ENCODE assay signal across 31 mouse cellular contexts in genomic region chr8:84375038-84375437, GRCm38 (mm10). TPM values are rescaled to one million over a fixed set of nuclear protein-coding genes. Genes with fewer than 3 reads are reported as not detected.
A peak's percentile ranks its signal among the peaks of the same experiment; 100 is the strongest.
DNase-seq lines count a peak whose midpoint lies in the region; ATAC-seq and TF ChIP-seq lines count a peak whose summit lies in the region.
"Had no signal": no experiment of that assay in that cellular context is flagged by ENCODE, and none has a peak within 500 bp of the region (broad histone marks: within the 10 kb centered on the region; RNA-seq: fewer than 3 reads in every experiment).

No protein-coding gene starts in this region.

- WGBS in limb, embryonic 13.5 days: 26% methylated on average over 5 of the region's 5 CpGs
- WGBS in limb, embryonic 10.5 days: 38% methylated on average over 5 of the region's 5 CpGs

- TF ChIP-seq CTCF in brain, embryonic 14.5 days (IDR thresholded peaks at IDR 0.05; ENCODE audit: borderline replicate concordance, extremely low read depth, insufficient read depth, insufficient read length): no peak

- peak overlapping the region; percentile 71; the same call in 1 of the 2 replicates for H3K27ac ChIP-seq in limb, embryonic 13.5 days
- no peak overlapping the region for H3K27ac ChIP-seq in limb, embryonic 10.5 days
- H3K27ac ChIP-seq: embryonic facial prominence, embryonic 12.5 days; forebrain, embryonic 10.5 days; hindbrain, embryonic 10.5 days; hindbrain, embryonic 15.5 days; kidney, postnatal 0 days; liver, embryonic 13.5 days; stomach, embryonic 15.5 days had no signal

- DNase-seq in kidney, adult 11 months: peak; percentile 8
- DNase-seq in kidney, postnatal 10 days: no peak
- DNase-seq in limb, embryonic 10.5 days (ENCODE audit: low spot score): no peak
- DNase-seq in NIH3T3 (ENCODE audit: low read depth): peak; percentile 60
- DNase-seq in brain, embryonic 14.5 days (ENCODE audit: low read depth): peak; percentile 9
- no peak for DNase-seq in ovary, postnatal 10 days (ENCODE audit: low spot score)
- DNase-seq: adrenal gland, postnatal 25 days; cerebellum, adult 8-10 months; cerebellum, postnatal 36 days; forebrain, postnatal 0 days; gastrocnemius, postnatal 14 days; heart, postnatal 14 days; layer of hippocampus, postnatal 36 days; liver, embryonic 13.5 days; lung, adult 18-20 months; lung, postnatal 4 days; midbrain, embryonic 14.5 days; right cerebral cortex, postnatal 25 days; thymus, postnatal 25 days had no signal

- H3K9ac ChIP-seq in limb, embryonic 13.5 days: no peak overlapping the region
- H3K9ac ChIP-seq: embryonic facial prominence, embryonic 12.5 days; forebrain, postnatal 0 days; hindbrain, embryonic 15.5 days; limb, embryonic 12.5 days; liver, embryonic 13.5 days; stomach, embryonic 15.5 days had no signal

- H3K4me1 ChIP-seq in limb, embryonic 13.5 days: peaks cover 20% of the 10 kb centered on the region
- H3K4me1 ChIP-seq in limb, embryonic 10.5 days: peaks cover 4% of the 10 kb centered on the region; the same call in 1 of the 2 replicates
- H3K4me1 ChIP-seq: hindbrain, embryonic 15.5 days; liver, embryonic 13.5 days; megakaryocyte, embryonic 14.5 days; stomach, embryonic 15.5 days had no signal

- no peak overlapping the region for H3K4me3 ChIP-seq in limb, embryonic 13.5 days
- no peak overlapping the region for H3K4me3 ChIP-seq in limb, embryonic 10.5 days
- H3K4me3 ChIP-seq: embryonic facial prominence, embryonic 12.5 days; forebrain, embryonic 10.5 days; hindbrain, embryonic 10.5 days; hindbrain, embryonic 15.5 days; limb, embryonic 12.5 days; liver, embryonic 13.5 days; megakaryocyte, embryonic 14.5 days; stomach, embryonic 15.5 days had no signal

- no peaks in the 10 kb centered on the region for H3K9me3 ChIP-seq in limb, embryonic 13.5 days
- no peaks in the 10 kb centered on the region for H3K9me3 ChIP-seq in limb, embryonic 10.5 days (replicated peaks)
- H3K9me3 ChIP-seq: embryonic facial prominence, embryonic 12.5 days; forebrain, embryonic 10.5 days; hindbrain, embryonic 10.5 days; hindbrain, embryonic 15.5 days; limb, embryonic 12.5 days; liver, embryonic 13.5 days; stomach, embryonic 15.5 days had no signal

- ATAC-seq in limb, embryonic 13.5 days (ENCODE audit: low FRiP score, low read depth): no peak
- ATAC-seq: CD4-positive, CD25-positive, alpha-beta regulatory T cell, adult 4 months; forebrain, postnatal 0 days; inflammation-experienced regulatory T-cells, adult 6 months; lung, postnatal 0 days had no signal

- H3K36me3 ChIP-seq in limb, embryonic 13.5 days: no peaks in the 10 kb centered on the region
- no peaks in the 10 kb centered on the region for H3K36me3 ChIP-seq in limb, embryonic 10.5 days
- H3K36me3 ChIP-seq: embryonic facial prominence, embryonic 12.5 days; forebrain, embryonic 10.5 days; hindbrain, embryonic 10.5 days; hindbrain, embryonic 15.5 days; limb, embryonic 12.5 days; liver, embryonic 13.5 days; stomach, embryonic 15.5 days had no signal

- H3K27me3 ChIP-seq in limb, embryonic 13.5 days: no peaks in the 10 kb centered on the region
- no peaks in the 10 kb centered on the region for H3K27me3 ChIP-seq in limb, embryonic 10.5 days (ENCODE audit: low read depth, poor library complexity, severe bottlenecking)
- H3K27me3 ChIP-seq: embryonic facial prominence, embryonic 12.5 days; hindbrain, embryonic 15.5 days; limb, embryonic 12.5 days; liver, embryonic 13.5 days; stomach, embryonic 15.5 days had no signal

- H3K4me2 ChIP-seq in limb, embryonic 13.5 days (replicated peaks): no peak overlapping the region
- H3K4me2 ChIP-seq: embryonic facial prominence, embryonic 12.5 days; hindbrain, embryonic 15.5 days; limb, embryonic 12.5 days; liver, embryonic 13.5 days; stomach, embryonic 15.5 days had no signal

- TF ChIP-seq POLR2A in brain, embryonic 14.5 days (IDR thresholded peaks at IDR 0.05; ENCODE audit: borderline replicate concordance, extremely low read depth, insufficient read depth, insufficient read length, poor library complexity, severe bottlenecking): no peak

RNA-seq across cellular contexts. Expression of gene Cacna1a, which starts 13.2 kb away (rescaled TPM):
- 9.3 and 10.4 TPM in 2 replicates for polyA plus RNA-seq in limb, embryonic 13.5 days (2015; fragmentation: Nextera tagmentation; extraction: Ambion mirVana)
- polyA plus RNA-seq in limb, embryonic 10.5 days (2016; fragmentation: Nextera tagmentation; extraction: Ambion mirVana): 5.9 and 6.4 TPM in 2 replicates
- 41.1 and 80.8 TPM in 2 replicates for polyA plus RNA-seq in brain, embryonic 14.5 days (2012; rRNA removed)

Comparison
In these comparisons a context has a peak if more than half of its experiments do, and no peak if none do; other contexts are left out.
1. DNase-seq: peak in kidney, adult 11 months (single experiment), NIH3T3 (single experiment) and brain, embryonic 14.5 days (single experiment); none in kidney, postnatal 10 days (single experiment), limb, embryonic 10.5 days (single experiment) and ovary, postnatal 10 days (single experiment).